Mouse (Mus musculus) kidney, postnatal 4 days (tissue): ENCODE results near the gene Adamts17.

Source experiments
- DNase-seq, 2 experiments: peaks; one replicate each; pipeline ENCODE4 v3.0.0; 2021; ENCODE audit warnings: mixed read lengths in 2 of 2

The Adamts17 gene

GRCm38 (mm10) chr7:67101418-67101973 is 262.0 kb downstream of the Adamts17 start:
- DNase-seq = no peak

GRCm38 (mm10) chr7:67110551-67111159 is 271.1 kb downstream of the Adamts17 start:
- DNase-seq = peak; percentile 60 to 68

- peak in 1 of 2 experiments; percentile 42 for DNase-seq
Observed at GRCm38 (mm10) chr7:67112495-67113216, 273.1 kb downstream of the Adamts17 start.

- no peak for DNase-seq
Observed at GRCm38 (mm10) chr7:67114056-67114455, 274.5 kb downstream of the Adamts17 start.

- DNase-seq = no peak
Observed at GRCm38 (mm10) chr7:67115056-67115455, 275.5 kb downstream of the Adamts17 start.

GRCm38 (mm10) chr7:67135140-67135539 is 295.6 kb downstream of the Adamts17 start:
- no peak for DNase-seq

GRCm38 (mm10) chr7:67142347-67143015 is 302.9 kb downstream of the Adamts17 start:
- DNase-seq = no peak

- DNase-seq = peak; percentile 32 to 43
Observed at GRCm38 (mm10) chr7:67145748-67146147, 306.2 kb downstream of the Adamts17 start.

GRCm38 (mm10) chr7:67146151-67146550 is 306.6 kb downstream of the Adamts17 start:
- DNase-seq = no peak

- DNase-seq = no peak
Observed at GRCm38 (mm10) chr7:67149707-67150106, 310.2 kb downstream of the Adamts17 start.

- no peak for DNase-seq
Observed at GRCm38 (mm10) chr7:67152626-67153025, 313.1 kb downstream of the Adamts17 start.

GRCm38 (mm10) chr7:67162135-67162534 is 322.6 kb downstream of the Adamts17 start:
- DNase-seq = no peak

GRCm38 (mm10) chr7:67168288-67168687 is 328.8 kb downstream of the Adamts17 start:
- no peak for DNase-seq

GRCm38 (mm10) chr7:67168763-67169569 is 329.4 kb downstream of the Adamts17 start:
- DNase-seq = no peak

GRCm38 (mm10) chr7:67173522-67174195 is 334.1 kb downstream of the Adamts17 start:
- no peak for DNase-seq

GRCm38 (mm10) chr7:67183786-67184185 is 344.3 kb downstream of the Adamts17 start:
- DNase-seq = no peak

GRCm38 (mm10) chr7:67199412-67199811 is 359.9 kb downstream of the Adamts17 start:
- peak; percentile 82 to 84 for DNase-seq
